Mouse (Mus musculus) hindbrain, embryonic 11.5 days (tissue): ENCODE data around the gene Rps4x. TPM values are rescaled to one million over a fixed set of nuclear protein-coding genes. Genes with fewer than 3 reads are reported as not detected.

ENCODE experiments used
- ATAC-seq: fragments of 200-750 bp; cut with Nextera tagmentation; 2 replicates; pipeline ENCODE4 v1.8.0; 2017; ENCODE audit warnings: mild to moderate bottlenecking, moderate TSS enrichment, moderate library complexity; ENCODE audit not compliant: low FRiP score
- DNase-seq: peaks from one replicate; pipeline ENCODE4 v3.0.0-alpha.2; 2015; ENCODE audit warnings: low spot score
- H3K27ac ChIP-seq: fragments of 300-500 bp; sonication (generic); 2 replicates; pipeline ENCODE4 v1.5.1; 2014; ENCODE audit warnings: mild to moderate bottlenecking, low read depth, low read length
- H3K27me3 ChIP-seq: fragments of 300-500 bp; sonication (generic); 2 replicates; pipeline ENCODE4 v1.6.1; 2014; ENCODE audit warnings: mild to moderate bottlenecking, low read length, moderate library complexity, mixed read lengths; ENCODE audit not compliant: control insufficient read depth, insufficient read depth
- H3K36me3 ChIP-seq: fragments of 300-500 bp; sonication (generic); 2 replicates; pipeline ENCODE4 v1.6.1; 2014; ENCODE audit warnings: mild to moderate bottlenecking, low read length, moderate library complexity, mixed read lengths; ENCODE audit not compliant: control insufficient read depth, insufficient read depth
- H3K4me1 ChIP-seq: fragments of 300-500 bp; sonication (generic); replicated peaks from 2 replicates; pipeline ENCODE4 v1.6.1; 2014; ENCODE audit warnings: low read length, mixed read lengths; ENCODE audit not compliant: control insufficient read depth, insufficient read depth
- H3K4me2 ChIP-seq: fragments of 300-500 bp; sonication (generic); replicated peaks from 2 replicates; pipeline ENCODE4 v1.6.1; 2014; ENCODE audit warnings: mild to moderate bottlenecking, low read depth, low read length
- H3K4me3 ChIP-seq: fragments of 300-500 bp; sonication (generic); 2 replicates; pipeline ENCODE4 v1.5.1; 2014; ENCODE audit warnings: low read depth, low read length
- H3K9ac ChIP-seq: fragments of 300-500 bp; sonication (generic); 2 replicates; pipeline ENCODE4 v1.6.1; 2014; ENCODE audit warnings: low read depth, low read length
- H3K9me3 ChIP-seq: fragments of 300-500 bp; sonication (generic); 2 replicates; pipeline ENCODE4 v1.6.1; 2016; ENCODE audit warnings: low read length; ENCODE audit not compliant: control insufficient read depth
- WGBS: fragments of 180-500 bp; shearing (Covaris S2); extraction: QIAGEN DNeasy Blood & Tissue Kit; methylation state at CpG from one replicate; pipeline ENCODE4 v1.1.7; 2014; 5-methylcytosine and 5-hydroxymethylcytosine counted together
- polyA plus RNA-seq: library from polyadenylated mRNA; unstranded; fragments of >200 nt; fragmentation: Nextera tagmentation; extraction: Ambion mirVana; gene quantifications from 2 replicates; pipeline ENCODE4 v1.2.1, GENCODE M21; 2014

Gene Rps4x
- polyA plus RNA-seq, 1 experiment from 2014 or later = 684 TPM

GRCm38 (mm10) chrX:102157423-102157791, 31.8 kb downstream of the Rps4x start:
- peak overlapping the region; percentile 60 for H3K27ac ChIP-seq
- no peaks in the 10 kb centered on the region for H3K27me3 ChIP-seq
- WGBS = 52% methylated on average over 5 of the region's 5 CpGs
- peak overlapping the region; percentile 42 for H3K4me3 ChIP-seq
- H3K4me2 ChIP-seq = 0 out of 2 replicates have a peak overlapping the region, but pooled peaks have one; percentile 7
- no peak for ATAC-seq
- no peaks in the 10 kb centered on the region for H3K9me3 ChIP-seq
- H3K36me3 ChIP-seq = no peaks in the 10 kb centered on the region
- no peak for DNase-seq
- no peaks in the 10 kb centered on the region for H3K4me1 ChIP-seq
- H3K9ac ChIP-seq = peak overlapping the region; percentile 31; the same call in 1 of the 2 replicates

GRCm38 (mm10) chrX:102156618-102157422, 32.4 kb downstream of the Rps4x start, which contains the start of gene Ercc6l:
Ercc6l (minus strand) TSS chrX:102157091.
- peak within 1 kb of the TSS; percentile 45; the same call in 1 of the 2 replicates for H3K9ac ChIP-seq

GRCm38 (mm10) chrX:102141157-102141556, 48.0 kb downstream of the Rps4x start:
- Histone ChIP-seq H3K27me3 (no peaks in the 10 kb centered on the region), H3K27ac (no peak overlapping the region), H3K9me3 (no peaks in the 10 kb centered on the region), H3K4me2 (no peak overlapping the region), H3K9ac (no peak overlapping the region), H3K4me1 (no peaks in the 10 kb centered on the region), H3K4me3 (no peak overlapping the region), H3K36me3 (no peaks in the 10 kb centered on the region)
- DNase-seq (no peak), ATAC-seq (no peak)
- 80% methylated on average over 1 of the region's 1 CpGs for WGBS

More at GRCm38 (mm10) chrX:102156618-102157422, 32.4 kb downstream of the Rps4x start, which contains the start of gene Ercc6l:
- H3K4me3 ChIP-seq = peak within 1 kb of the TSS; percentile 42
- DNase-seq = peak; percentile 90
- peak; percentile 99 for ATAC-seq
- peak within 1 kb of the TSS; percentile 33 for H3K4me2 ChIP-seq
- H3K27ac ChIP-seq = peak within 1 kb of the TSS; percentile 60
- no peaks in the 10 kb centered on the region for H3K4me1 ChIP-seq
- no peaks in the 10 kb centered on the region for H3K9me3 ChIP-seq
- H3K36me3 ChIP-seq = no peaks in the 10 kb centered on the region
- no peaks in the 10 kb centered on the region for H3K27me3 ChIP-seq
- WGBS = 16% methylated on average over 42 of the region's 42 CpGs

Other genes with a start within 250 kb of the Rps4x start
- gene Rtl5, start 118.1 kb downstream of the Rps4x start, polyA plus RNA-seq = 3.7 and 4.0 TPM in 2 replicates
- gene Pin4, start 69.9 kb downstream of the Rps4x start, polyA plus RNA-seq = 70.7 and 81.7 TPM in 2 replicates
- gene Ercc6l, start 32.3 kb downstream of the Rps4x start, polyA plus RNA-seq = 16.1 and 18.8 TPM in 2 replicates
- gene Cited1, start 62.8 kb upstream of the Rps4x start, polyA plus RNA-seq = 12.1 and 15.0 TPM in 2 replicates